ENCODE assay signal across 28 mouse cellular contexts in the genomic region with DNA sequence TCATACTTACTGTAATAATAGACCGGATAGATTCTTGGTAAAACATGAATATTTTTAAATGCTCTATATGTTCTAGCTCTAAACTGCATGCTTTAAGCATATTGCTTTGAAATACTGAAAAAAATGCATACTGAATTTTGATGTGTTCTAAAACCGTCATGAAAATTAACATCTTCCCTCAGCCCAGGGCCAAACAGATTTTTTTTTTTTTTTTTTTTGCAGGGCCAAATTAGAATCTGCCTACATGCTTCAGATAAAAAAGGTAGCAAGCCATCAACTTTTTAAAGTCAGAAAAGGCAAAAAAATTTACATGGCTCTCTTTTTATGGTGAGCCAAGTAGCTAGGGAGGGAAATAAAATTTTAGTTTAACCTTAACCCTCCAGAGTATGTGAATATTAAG.
"Had no signal": no experiment of that assay in that cellular context is flagged by ENCODE, and none has a peak within 500 bp of the region (broad histone marks: within the 10 kb centered on the region; RNA-seq: fewer than 3 reads in every experiment).

No protein-coding gene starts in this region.

- DNase-seq: cerebellum, adult 9-10 months; cerebellum, adult 9-11 months; cerebellum, postnatal 10 days; cerebellum, postnatal 14 days; cerebellum, postnatal 25 days; cerebellum, postnatal 36 days; embryo, embryonic 11 days; forebrain, postnatal 0 days; gastrocnemius, adult 2 months; gastrocnemius, postnatal 10 days; gastrocnemius, postnatal 14 days; gastrocnemius, postnatal 25 days; gastrocnemius, postnatal 36 days; heart, adult 11 months; heart, adult 18-20 months; heart, adult 2 months had no signal

- H3K27ac ChIP-seq: embryonic facial prominence, embryonic 10.5 days; embryonic facial prominence, embryonic 12.5 days; embryonic facial prominence, embryonic 13.5 days; embryonic facial prominence, embryonic 15.5 days; forebrain, embryonic 10.5 days; forebrain, embryonic 12.5 days; forebrain, embryonic 13.5 days; forebrain, embryonic 15.5 days; gastrocnemius, adult 2 months; heart, adult 2 months; heart, embryonic 10.5 days had no signal

- H3K4me3 ChIP-seq: embryonic facial prominence, embryonic 10.5 days; embryonic facial prominence, embryonic 12.5 days; embryonic facial prominence, embryonic 13.5 days; embryonic facial prominence, embryonic 15.5 days; erythroblast, embryonic 14.5 days; forebrain, embryonic 10.5 days; forebrain, embryonic 12.5 days; forebrain, embryonic 13.5 days; forebrain, embryonic 15.5 days; gastrocnemius, adult 2 months; heart, adult 2 months; heart, embryonic 10.5 days had no signal

- ATAC-seq: forebrain, embryonic 13.5 days; forebrain, embryonic 14.5 days; forebrain, embryonic 15.5 days; forebrain, embryonic 16.5 days; forebrain, postnatal 0 days had no signal
